Mouse (Mus musculus) brown adipose tissue, adult 24 weeks (tissue): Measurements from ENCODE around the gene Zfp575. TPM values are rescaled to one million over a fixed set of nuclear protein-coding genes. Genes with fewer than 3 reads are reported as not detected.
A peak's percentile ranks its signal among the peaks of the same experiment; 100 is the strongest.

ENCODE experiments used
- H3K27ac ChIP-seq: fragments of 200-500 bp; replicated peaks from 2 replicates; pipeline ENCODE4 v1.5.1; 2012; ENCODE audit warnings: low read depth, mild to moderate bottlenecking, low read length
- H3K4me1 ChIP-seq: fragments of 200-500 bp; 2 replicates; pipeline ENCODE4 v1.6.1; 2012; ENCODE audit warnings: low read length, mixed read lengths; ENCODE audit not compliant: control insufficient read depth, insufficient read depth, insufficient read length
- H3K4me3 ChIP-seq: fragments of 200-500 bp; 2 replicates; pipeline ENCODE4 v1.5.1; 2012; ENCODE audit warnings: low read depth, mild to moderate bottlenecking, low read length, moderate library complexity; ENCODE audit not compliant: insufficient read depth
- polyA plus RNA-seq: library from polyadenylated mRNA; stranded (reverse); fragments of >200 nt; gene quantifications from 2 replicates; pipeline ENCODE4 v1.2.4, GENCODE M21; 2012; ENCODE audit not compliant: missing spikeins, insufficient read depth, insufficient read length

The Zfp575 gene
- polyA plus RNA-seq, 1 experiment, result not detected

- Histone ChIP-seq H3K4me1 (no peaks in the 10 kb centered on the region), H3K4me3 (no peak overlapping the region), H3K27ac (no peak overlapping the region)
Measured at GRCm38 (mm10) chr7:24563191-24563836, 24.1 kb downstream of the Zfp575 start.

GRCm38 (mm10) chr7:24561450-24561849, 26.0 kb downstream of the Zfp575 start:
- Histone ChIP-seq H3K27ac (no peak overlapping the region), H3K4me1 (no peaks in the 10 kb centered on the region)

GRCm38 (mm10) chr7:24555786-24556185, 31.7 kb downstream of the Zfp575 start:
- H3K4me3 ChIP-seq, result no peak overlapping the region
- H3K27ac ChIP-seq, result no peak overlapping the region
- H3K4me1 ChIP-seq, result peaks cover 3% of the 10 kb centered on the region; the same call in 1 of the 2 replicates

More at GRCm38 (mm10) chr7:24561450-24561849, 26.0 kb downstream of the Zfp575 start:
- H3K4me3 ChIP-seq, result no peak overlapping the region

- H3K4me1 ChIP-seq, result peaks cover 3% of the 10 kb centered on the region; the same call in 1 of the 2 replicates
- H3K27ac ChIP-seq, result no peak overlapping the region
- H3K4me3 ChIP-seq, result no peak overlapping the region
Measured at GRCm38 (mm10) chr7:24551985-24552759, 35.3 kb downstream of the Zfp575 start.

- Histone ChIP-seq H3K4me1 (peaks cover 3% of the 10 kb centered on the region; the same call in 1 of the 2 replicates), H3K4me3 (peak overlapping the region; percentile 81), H3K27ac (no peak overlapping the region)
Measured at GRCm38 (mm10) chr7:24547534-24548036, 39.9 kb downstream of the Zfp575 start.

- Histone ChIP-seq H3K4me1 (no peaks in the 10 kb centered on the region; the same call in 1 of the 2 replicates), H3K4me3 (peak overlapping the region; percentile 81), H3K27ac (peak overlapping the region; percentile 64)
Measured at GRCm38 (mm10) chr7:24546634-24547389, 40.6 kb downstream of the Zfp575 start.

GRCm38 (mm10) chr7:24546068-24546614, 41.3 kb downstream of the Zfp575 start, which contains the start of the genes Pinlyp and Xrcc1:
Gene Pinlyp (minus strand): TSS chr7:24546118.
Gene Xrcc1 (plus strand): TSS chr7:24546289.
- peak within 1 kb of the TSS; percentile 81 for H3K4me3 ChIP-seq
- H3K4me1 ChIP-seq, result no peaks in the 10 kb centered on the region; the same call in 1 of the 2 replicates
- peak within 1 kb of the TSS; percentile 64 for H3K27ac ChIP-seq

- no peak overlapping the region for H3K4me3 ChIP-seq
- no peak overlapping the region for H3K27ac ChIP-seq
- H3K4me1 ChIP-seq, result no peaks in the 10 kb centered on the region; the same call in 1 of the 2 replicates
Measured at GRCm38 (mm10) chr7:24544506-24544905, 42.9 kb downstream of the Zfp575 start.

GRCm38 (mm10) chr7:24539686-24540085, 47.8 kb downstream of the Zfp575 start:
- no peak overlapping the region for H3K4me3 ChIP-seq
- no peak overlapping the region for H3K27ac ChIP-seq
- no peaks in the 10 kb centered on the region for H3K4me1 ChIP-seq

- no peaks in the 10 kb centered on the region for H3K4me1 ChIP-seq
- no peak overlapping the region for H3K4me3 ChIP-seq
- H3K27ac ChIP-seq, result no peak overlapping the region
Measured at GRCm38 (mm10) chr7:24538701-24539100, 48.7 kb downstream of the Zfp575 start.

- H3K27ac ChIP-seq, result no peak overlapping the region
- peak overlapping the region; percentile 25; the same call in 1 of the 2 replicates for H3K4me3 ChIP-seq
- no peaks in the 10 kb centered on the region for H3K4me1 ChIP-seq
Measured at GRCm38 (mm10) chr7:24538154-24538553, 49.3 kb downstream of the Zfp575 start.

GRCm38 (mm10) chr7:24537591-24537990, 49.9 kb downstream of the Zfp575 start:
- H3K4me3 ChIP-seq, result no peak overlapping the region
- H3K4me1 ChIP-seq, result no peaks in the 10 kb centered on the region
- no peak overlapping the region for H3K27ac ChIP-seq

- Histone ChIP-seq H3K4me3 (no peak overlapping the region), H3K27ac (no peak overlapping the region), H3K4me1 (no peaks in the 10 kb centered on the region)
Measured at GRCm38 (mm10) chr7:24537081-24537480, 50.4 kb downstream of the Zfp575 start.

GRCm38 (mm10) chr7:24534301-24534700, 53.1 kb downstream of the Zfp575 start:
- no peak overlapping the region for H3K4me3 ChIP-seq
- H3K27ac ChIP-seq, result no peak overlapping the region
- H3K4me1 ChIP-seq, result 0 out of 2 replicates have a peak, but pooled peaks cover 3% of the 10 kb centered on the region
